Mouse (Mus musculus) natural killer cell, adult 2 months (primary cell): ENCODE data around the gene Catsperd.
A peak's percentile ranks its signal among the peaks of the same experiment; 100 is the strongest.

Experiments used
- DNase-seq, 2 experiments: peaks; one replicate each; pipeline ENCODE4 v3.0.0; 2022; ENCODE audit warnings: low spot score in 2 of 2

Catsperd gene

GRCm38 (mm10) chr17:56666384-56666783, 38.4 kb downstream of the Catsperd start:
- no peak for DNase-seq

GRCm38 (mm10) chr17:56667591-56667990, 39.6 kb downstream of the Catsperd start:
- DNase-seq: no peak

GRCm38 (mm10) chr17:56668384-56669144, 40.6 kb downstream of the Catsperd start:
- peak; percentile 76 to 85 for DNase-seq

- no peak for DNase-seq
Measured at GRCm38 (mm10) chr17:56669766-56670165, 41.8 kb downstream of the Catsperd start.

GRCm38 (mm10) chr17:56672941-56673646, 45.2 kb downstream of the Catsperd start, which contains the start of gene Ranbp3:
TSS of gene Ranbp3 (plus strand) at chr17:56673294.
- peak; percentile 99 for DNase-seq

GRCm38 (mm10) chr17:56673647-56674416, 45.9 kb downstream of the Catsperd start:
- no peak for DNase-seq

- DNase-seq: no peak
Measured at GRCm38 (mm10) chr17:56681791-56682190, 53.8 kb downstream of the Catsperd start.

GRCm38 (mm10) chr17:56682880-56683279, 54.9 kb downstream of the Catsperd start:
- DNase-seq: no peak

- no peak for DNase-seq
Measured at GRCm38 (mm10) chr17:56683546-56684140, 55.7 kb downstream of the Catsperd start.

GRCm38 (mm10) chr17:56684649-56685048, 56.7 kb downstream of the Catsperd start:
- no peak for DNase-seq

- no peak for DNase-seq
Measured at GRCm38 (mm10) chr17:56686801-56687200, 58.9 kb downstream of the Catsperd start.

GRCm38 (mm10) chr17:56688045-56688444, 60.1 kb downstream of the Catsperd start:
- no peak for DNase-seq

GRCm38 (mm10) chr17:56688689-56689088, 60.7 kb downstream of the Catsperd start:
- DNase-seq: no peak

- no peak for DNase-seq
Measured at GRCm38 (mm10) chr17:56693395-56693794, 65.5 kb downstream of the Catsperd start.

- no peak for DNase-seq
Measured at GRCm38 (mm10) chr17:56693851-56694310, 65.9 kb downstream of the Catsperd start.

GRCm38 (mm10) chr17:56700451-56700850, 72.5 kb downstream of the Catsperd start:
- DNase-seq: no peak

- DNase-seq: no peak
Measured at GRCm38 (mm10) chr17:56703038-56703437, 75.1 kb downstream of the Catsperd start.

- no peak for DNase-seq
Measured at GRCm38 (mm10) chr17:56706515-56706914, 78.6 kb downstream of the Catsperd start.

GRCm38 (mm10) chr17:56708692-56709091, 80.7 kb downstream of the Catsperd start:
- no peak for DNase-seq

GRCm38 (mm10) chr17:56709708-56710107, 81.8 kb downstream of the Catsperd start:
- DNase-seq: no peak
